ENCODE assay signal across 9 mouse cellular contexts in the genomic region with DNA sequence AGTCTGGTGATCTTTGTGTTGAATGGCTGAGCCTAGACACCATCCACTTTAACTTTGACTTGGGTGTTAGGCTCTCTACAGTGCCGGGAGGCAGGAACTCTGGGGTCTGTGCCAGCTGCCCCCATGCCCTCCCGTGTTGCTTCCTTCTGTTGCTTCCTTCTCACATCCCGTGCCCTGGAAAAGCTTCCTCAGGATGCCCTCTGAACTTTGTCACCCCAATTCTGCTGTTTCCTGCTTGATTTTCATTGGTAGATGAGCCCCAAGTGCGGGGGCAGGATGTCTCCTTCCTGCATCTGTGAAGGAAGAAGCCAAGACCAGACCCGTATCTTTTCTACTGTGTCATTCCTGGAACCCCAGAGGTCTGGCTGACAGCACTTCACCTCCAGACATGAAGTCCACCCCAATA. TPM values are rescaled to one million over a fixed set of nuclear protein-coding genes. Genes with fewer than 3 reads are reported as not detected.
DNase-seq lines count a peak whose midpoint lies in the region; ATAC-seq and TF ChIP-seq lines count a peak whose summit lies in the region.
"Had no signal": no experiment of that assay in that cellular context is flagged by ENCODE, and none has a peak within 500 bp of the region (broad histone marks: within the 10 kb centered on the region; RNA-seq: fewer than 3 reads in every experiment).

No protein-coding gene starts in this region.

- no peak overlapping the region for H3K4me3 ChIP-seq in heart, postnatal 0 days (ENCODE audit: low read depth, low read length)
- no peak overlapping the region for H3K4me3 ChIP-seq in limb, embryonic 14.5 days (replicated peaks; ENCODE audit: low read length)

- WGBS in heart, postnatal 0 days: 55% methylated on average over 5 of the region's 5 CpGs
- WGBS in limb, embryonic 14.5 days: 60% methylated on average over 5 of the region's 5 CpGs

- no peak for TF ChIP-seq POLR2A in limb, embryonic 14.5 days (IDR thresholded peaks at IDR 0.05; ENCODE audit: borderline replicate concordance, extremely low read depth, insufficient read depth, insufficient read length)

- no peak for TF ChIP-seq CTCF in heart, postnatal 0 days (IDR thresholded peaks at IDR 0.05; ENCODE audit: low read depth)

- no peaks in the 10 kb centered on the region for H3K27me3 ChIP-seq in heart, postnatal 0 days (ENCODE audit: control insufficient read depth, insufficient read depth, low read length)
- no peaks in the 10 kb centered on the region for H3K27me3 ChIP-seq in limb, embryonic 14.5 days (ENCODE audit: control insufficient read depth, insufficient read depth, low read length)

- H3K36me3 ChIP-seq in heart, postnatal 0 days (replicated peaks; ENCODE audit: control insufficient read depth, insufficient read depth, low read length): no peaks in the 10 kb centered on the region
- H3K36me3 ChIP-seq in limb, embryonic 14.5 days (ENCODE audit: control insufficient read depth, insufficient read depth, low read length): no peaks in the 10 kb centered on the region

- peaks cover 17% of the 10 kb centered on the region for H3K4me1 ChIP-seq in heart, postnatal 0 days (ENCODE audit: control insufficient read depth, insufficient read depth)
- peaks cover 22% of the 10 kb centered on the region for H3K4me1 ChIP-seq in limb, embryonic 14.5 days (ENCODE audit: control insufficient read depth, insufficient read depth, low read length)

- ATAC-seq in heart, postnatal 0 days (ENCODE audit: insufficient read depth, low read depth): no peak
- ATAC-seq in limb, embryonic 14.5 days (ENCODE audit: low FRiP score, low read depth): no peak
- ATAC-seq in frontal cortex, adult (ENCODE audit: low TSS enrichment): no peak
- ATAC-seq in granulocyte monocyte progenitor cell, adult 5-6 weeks (replicated peaks; ENCODE audit: poor library complexity, severe bottlenecking): no peak

- intact Hi-C loops in left cerebral cortex, postnatal 25 days (cut with DNase I): no loop called here

- no peak overlapping the region for H3K9ac ChIP-seq in heart, postnatal 0 days (replicated peaks; ENCODE audit: low read depth, low read length)
- H3K9ac ChIP-seq in limb, embryonic 14.5 days (ENCODE audit: low read depth, low read length, severe bottlenecking): no peak overlapping the region

- no peak overlapping the region; the same call in 1 of the 2 replicates for H3K4me2 ChIP-seq in heart, postnatal 0 days (ENCODE audit: low read depth, low read length)
- no peak overlapping the region for H3K4me2 ChIP-seq in limb, embryonic 14.5 days (replicated peaks; ENCODE audit: low read depth, low read length, severe bottlenecking)

- peak overlapping the region; percentile 68 for H3K27ac ChIP-seq in heart, postnatal 0 days (ENCODE audit: low read depth)
- peak overlapping the region; percentile 56 for H3K27ac ChIP-seq in limb, embryonic 14.5 days (replicated peaks; ENCODE audit: low read depth, low read length)

- no peak for TF ChIP-seq EP300 in heart, postnatal 0 days (IDR thresholded peaks at IDR 0.05; ENCODE audit: low read depth)

- DNase-seq in adrenal gland, adult 2 months: peak; percentile 59
- DNase-seq in adrenal gland, adult 18-20 months (ENCODE audit: low spot score in 2 of 2): no peak
- peak; percentile 53 for DNase-seq in CD4-positive helper T cell, adult 2 months (ENCODE audit: low read depth, low spot score)
- DNase-seq in heart, postnatal 0 days (ENCODE audit: low spot score): no peak
- no peak for DNase-seq in limb, embryonic 14.5 days (ENCODE audit: low spot score)
- no peak for DNase-seq in left cerebral cortex, postnatal 25 days (ENCODE audit: low spot score in 2 of 2)
- DNase-seq: right cerebral cortex, adult 18-20 months had no signal

- H3K9me3 ChIP-seq in heart, postnatal 0 days (replicated peaks; ENCODE audit: control insufficient read depth, low read length): no peaks in the 10 kb centered on the region
- no peaks in the 10 kb centered on the region for H3K9me3 ChIP-seq in limb, embryonic 14.5 days (ENCODE audit: control insufficient read depth, low read length)

RNA-seq across cellular contexts. Expression of gene Cstad, which starts 41.4 kb away (rescaled TPM):
- 1 to 10 TPM; 1.1 to 1.8 TPM for total RNA-seq in adrenal gland, adult 2 months (2021)
- 0.29 and 0.30 TPM in 2 replicates for polyA plus RNA-seq in adrenal gland, adult 2 months (2012; rRNA removed)
- under 1 TPM in 1 of 2 experiments, not detected in 1; 0.51 TPM for total RNA-seq in adrenal gland, adult 18-20 months (2021)
- not detected in 2 replicates for total RNA-seq in heart, postnatal 0 days (2014; rRNA removed; ENCODE audit: low replicate concordance)
- 3.1 and 3.6 TPM in 2 replicates for polyA plus RNA-seq in heart, postnatal 0 days (2015; fragmentation: Nextera tagmentation; extraction: Ambion mirVana)
- polyA plus RNA-seq in limb, embryonic 14.5 days (2012; rRNA removed): 1.2 and 1.3 TPM in 2 replicates
- 2.2 and 3.1 TPM in 2 replicates for polyA plus RNA-seq in limb, embryonic 14.5 days (2014; fragmentation: Nextera tagmentation; extraction: Ambion mirVana)
- not detected in 2 replicates for total RNA-seq in granulocyte monocyte progenitor cell, adult 5-6 weeks (2014; fragmentation: Nextera tagmentation)
- total RNA-seq in granulocyte monocyte progenitor cell, adult 5-6 weeks (2017): not detected in 2 replicates
- 1 to 10 TPM; 4.2 to 5.5 TPM for total RNA-seq in left cerebral cortex, postnatal 25 days (2021)

Comparison
In these comparisons a context has a peak if more than half of its experiments do, and no peak if none do; other contexts are left out.
1. DNase-seq: peak in adrenal gland, adult 2 months (single experiment) and CD4-positive helper T cell, adult 2 months (single experiment); none in adrenal gland, adult 18-20 months (0 of 2), heart, postnatal 0 days (single experiment), limb, embryonic 14.5 days (single experiment) and left cerebral cortex, postnatal 25 days (0 of 2).